Mouse (Mus musculus) forebrain, postnatal 0 days (tissue): ENCODE data around the gene Slc5a4b. TPM values are rescaled to one million over a fixed set of nuclear protein-coding genes. Genes with fewer than 3 reads are reported as not detected.
"Not testable (repeated sequence)": the region's sequence is repeated elsewhere in the genome, so short reads cannot be mapped to it uniquely, and the experiment has no call there.

Experiments used
- ATAC-seq: fragments of 200-750 bp; cut with Nextera tagmentation; 2 replicates; pipeline ENCODE4 v1.8.0; 2017; ENCODE audit warnings: mild to moderate bottlenecking, moderate library complexity
- DNase-seq: peaks from one replicate; pipeline ENCODE4 v3.0.0-alpha.2; 2015
- H3K27ac ChIP-seq: fragments of 300-500 bp; sonication (generic); 2 replicates; pipeline ENCODE4 v1.5.1; 2014; ENCODE audit warnings: low read depth, mild to moderate bottlenecking, antibody characterized with exemption, low read length, moderate library complexity, mixed read lengths
- H3K27me3 ChIP-seq: fragments of 300-500 bp; sonication (generic); 2 replicates; pipeline ENCODE4 v1.6.1; 2014; ENCODE audit warnings: mild to moderate bottlenecking, low read length, mixed read lengths; ENCODE audit not compliant: insufficient read depth
- H3K36me3 ChIP-seq: fragments of 300-500 bp; sonication (generic); 2 replicates; pipeline ENCODE4 v1.6.1; 2014; ENCODE audit warnings: mild to moderate bottlenecking, moderate library complexity; ENCODE audit not compliant: insufficient read depth
- H3K4me1 ChIP-seq: fragments of 300-500 bp; sonication (generic); 2 replicates; pipeline ENCODE4 v1.6.1; 2014; ENCODE audit warnings: antibody characterized with exemption; ENCODE audit not compliant: insufficient read depth
- H3K4me2 ChIP-seq: fragments of 300-500 bp; sonication (generic); 2 replicates; pipeline ENCODE4 v1.6.1; 2014; ENCODE audit warnings: low read depth, mild to moderate bottlenecking, moderate library complexity
- H3K4me3 ChIP-seq: fragments of 300-500 bp; sonication (generic); 2 replicates; pipeline ENCODE4 v1.5.1; 2014; ENCODE audit warnings: low read depth, low read length, mixed read lengths
- H3K9ac ChIP-seq: fragments of 300-500 bp; sonication (generic); 2 replicates; pipeline ENCODE4 v1.6.1; 2014; ENCODE audit warnings: mild to moderate bottlenecking
- H3K9me3 ChIP-seq: fragments of 300-500 bp; sonication (generic); 2 replicates; pipeline ENCODE4 v1.6.1; 2016; ENCODE audit warnings: low read length
- CTCF ChIP-seq: sonication (generic); IDR thresholded peaks from 2 replicates; pipeline ENCODE4 v1.5.1; 2016; ENCODE audit warnings: antibody characterized with exemption, control low read depth, low read depth
- WGBS: fragments of 180-500 bp; shearing (Covaris S2); extraction: QIAGEN DNeasy Blood & Tissue Kit; methylation state at CpG from one replicate; pipeline ENCODE4 v1.1.7; 2014; 5-methylcytosine and 5-hydroxymethylcytosine counted together
- polyA plus RNA-seq: library from polyadenylated mRNA; unstranded; fragments of >200 nt; fragmentation: Nextera tagmentation; extraction: Ambion mirVana; gene quantifications from 2 replicates; pipeline ENCODE4 v1.2.1, GENCODE M21; 2015
- total RNA-seq: library from RNA; depleted of rRNA; stranded (reverse); fragments of >200 nt; gene quantifications from 2 replicates; pipeline ENCODE4 v1.2.3, GENCODE M21; 2014

Gene Slc5a4b
- total and polyA plus RNA-seq, 2 experiments from 2014 or later, result not detected

DNA sequence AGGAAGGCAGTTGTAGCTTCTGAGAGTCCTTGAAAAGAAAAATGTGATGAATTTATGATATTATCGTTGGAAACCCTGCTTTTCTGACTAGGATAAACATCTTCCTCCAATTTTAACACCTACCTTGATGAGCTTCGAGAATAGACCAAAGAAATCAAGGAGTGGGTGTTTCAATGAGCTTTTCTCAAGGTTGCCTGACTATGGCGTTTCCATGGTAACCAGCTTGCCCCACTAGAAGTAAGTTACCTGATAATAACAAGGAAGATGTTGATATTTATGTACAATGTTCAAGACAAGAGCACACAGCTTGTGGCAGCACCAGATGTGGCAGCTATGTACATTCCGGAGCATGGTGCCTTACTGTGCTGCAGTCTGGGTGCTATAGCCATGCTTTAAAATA lies 21.7 kb upstream of the Slc5a4b start:
- Histone ChIP-seq H3K9me3 (no peaks in the 10 kb centered on the region), H3K27ac (no peak overlapping the region), H3K27me3 (no peaks in the 10 kb centered on the region), H3K4me1 (no peaks in the 10 kb centered on the region), H3K4me3 (no peak overlapping the region), H3K9ac (no peak overlapping the region), H3K36me3 (no peaks in the 10 kb centered on the region), H3K4me2 (no peak overlapping the region)
- TF ChIP-seq CTCF, result no peak
- peak; percentile 27; the same call in 1 of the 2 replicates for ATAC-seq
- WGBS, result 67% methylated on average over 4 of the region's 4 CpGs
- peak; percentile 18 for DNase-seq

DNA sequence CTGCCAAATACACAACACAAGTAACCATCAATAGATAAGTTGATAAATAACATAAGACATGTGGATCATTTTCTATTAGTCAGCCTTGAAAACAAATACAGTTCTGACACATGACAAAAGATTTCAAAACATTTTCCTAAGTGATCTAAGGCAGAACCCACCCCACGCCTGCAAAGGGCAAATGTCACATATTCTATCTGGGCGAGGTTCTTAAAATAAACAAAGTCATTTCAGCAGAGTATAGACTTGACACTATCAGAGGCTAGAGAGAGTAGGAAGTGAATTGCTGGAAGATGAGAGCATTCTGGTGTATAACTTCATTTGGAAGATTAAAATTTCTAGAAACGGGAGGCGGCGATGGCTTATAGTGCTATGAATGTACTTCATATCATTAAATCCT lies 10.7 kb upstream of the Slc5a4b start:
- Histone ChIP-seq H3K27me3 (no peaks in the 10 kb centered on the region), H3K27ac (no peak overlapping the region), H3K9ac (no peak overlapping the region), H3K4me1 (no peaks in the 10 kb centered on the region), H3K4me2 (no peak overlapping the region), H3K36me3 (no peaks in the 10 kb centered on the region), H3K9me3 (no peaks in the 10 kb centered on the region), H3K4me3 (no peak overlapping the region)
- WGBS, result 92% methylated on average over 5 of the region's 5 CpGs
- ATAC-seq (no peak), DNase-seq (no peak)
- TF ChIP-seq CTCF, result no peak

DNA sequence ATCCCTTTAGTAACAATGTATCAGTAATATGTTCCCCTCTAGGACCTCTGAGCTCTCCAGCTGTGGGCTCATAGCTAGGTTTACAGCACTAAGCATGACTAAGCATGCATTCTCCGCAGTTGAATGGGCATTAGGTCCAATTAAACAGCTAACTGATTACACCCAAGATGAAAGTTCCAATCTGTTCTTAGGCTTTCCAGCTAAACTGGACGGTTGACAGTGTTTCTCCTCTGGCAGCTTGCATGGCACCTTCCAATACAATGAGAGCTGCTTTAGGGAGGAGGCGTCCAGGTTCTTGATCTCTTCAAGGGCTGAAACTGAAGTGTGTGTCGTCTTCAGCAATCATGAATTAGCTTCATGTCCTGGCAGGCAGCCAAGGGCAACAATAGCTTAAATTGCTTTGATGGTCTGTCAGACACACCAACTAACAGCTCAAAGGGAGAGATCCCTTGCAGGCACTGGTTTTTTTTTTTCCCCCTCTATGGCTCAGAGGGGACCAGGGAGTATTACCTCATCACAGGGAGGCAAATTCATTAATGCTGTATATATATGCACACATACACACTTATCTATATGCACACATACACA lies 9.5 kb upstream of the Slc5a4b start:
- Histone ChIP-seq H3K27me3 (no peaks in the 10 kb centered on the region), H3K36me3 (no peaks in the 10 kb centered on the region), H3K27ac (no peak overlapping the region), H3K4me3 (no peak overlapping the region), H3K9me3 (no peaks in the 10 kb centered on the region), H3K9ac (no peak overlapping the region), H3K4me1 (no peaks in the 10 kb centered on the region), H3K4me2 (no peak overlapping the region)
- ATAC-seq (no peak), DNase-seq (no peak)
- TF ChIP-seq CTCF, result no peak
- 11% methylated on average over 4 of the region's 4 CpGs for WGBS

DNA sequence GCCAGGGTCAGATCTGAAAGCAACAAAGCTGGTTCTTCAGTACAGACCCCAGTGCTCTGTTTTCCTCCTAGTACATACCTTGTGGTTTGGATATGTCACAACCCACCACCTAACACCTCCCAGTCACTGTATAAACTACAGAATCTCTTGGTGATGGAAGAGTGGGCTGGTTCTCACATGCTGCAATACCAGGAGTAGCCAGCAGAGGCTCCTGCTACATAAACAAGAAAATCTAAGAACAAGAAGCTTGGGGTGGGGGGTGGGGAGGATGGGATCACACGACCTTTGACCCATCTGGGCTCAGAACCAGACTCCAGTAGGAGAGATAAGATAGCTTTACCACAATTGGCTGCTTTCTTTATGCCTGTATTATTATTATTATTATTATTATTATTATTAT lies 8.0 kb upstream of the Slc5a4b start:
- no peaks in the 10 kb centered on the region for H3K27me3 ChIP-seq
- H3K9me3 ChIP-seq, result no peaks in the 10 kb centered on the region
- DNase-seq (no peak), ATAC-seq (no peak)
- no peaks in the 10 kb centered on the region for H3K36me3 ChIP-seq
- H3K9ac ChIP-seq, result no peak overlapping the region
- no peak overlapping the region for H3K4me2 ChIP-seq
- no peak overlapping the region for H3K4me3 ChIP-seq
- no peak overlapping the region for H3K27ac ChIP-seq
- WGBS, result 17% methylated on average over 1 of the region's 1 CpGs
- H3K4me1 ChIP-seq, result no peaks in the 10 kb centered on the region
- TF ChIP-seq CTCF, result peak; percentile 36

DNA sequence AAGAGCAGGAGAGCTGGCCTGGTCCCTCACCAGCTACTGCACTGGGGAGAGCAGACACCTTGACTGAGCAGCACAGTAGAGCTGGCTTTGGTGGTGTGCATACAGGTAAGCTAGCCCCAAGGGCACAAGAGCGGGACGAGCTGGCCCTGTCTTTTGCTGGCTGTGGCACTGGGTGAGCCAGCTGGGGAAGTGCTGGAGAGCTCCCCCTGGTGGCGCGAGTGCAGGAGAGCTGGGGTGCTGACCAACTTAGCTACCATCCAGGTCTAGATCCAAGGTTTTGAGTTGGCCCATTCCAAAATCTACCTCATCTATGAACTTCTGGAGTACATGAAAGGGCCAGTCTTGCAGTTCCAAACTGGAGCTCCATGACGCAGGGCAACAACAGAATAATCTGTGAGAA lies 7.2 kb upstream of the Slc5a4b start:
- no peak for DNase-seq
- Histone ChIP-seq H3K4me1 (no peaks in the 10 kb centered on the region), H3K27ac (no peak overlapping the region), H3K36me3 (no peaks in the 10 kb centered on the region), H3K4me2 (no peak overlapping the region), H3K4me3 (no peak overlapping the region), H3K9ac (no peak overlapping the region), H3K9me3 (no peaks in the 10 kb centered on the region), H3K27me3 (no peaks in the 10 kb centered on the region)
- no peak for ATAC-seq
- peak; percentile 46 for TF ChIP-seq CTCF
- 31% methylated on average over 5 of the region's 5 CpGs for WGBS

DNA sequence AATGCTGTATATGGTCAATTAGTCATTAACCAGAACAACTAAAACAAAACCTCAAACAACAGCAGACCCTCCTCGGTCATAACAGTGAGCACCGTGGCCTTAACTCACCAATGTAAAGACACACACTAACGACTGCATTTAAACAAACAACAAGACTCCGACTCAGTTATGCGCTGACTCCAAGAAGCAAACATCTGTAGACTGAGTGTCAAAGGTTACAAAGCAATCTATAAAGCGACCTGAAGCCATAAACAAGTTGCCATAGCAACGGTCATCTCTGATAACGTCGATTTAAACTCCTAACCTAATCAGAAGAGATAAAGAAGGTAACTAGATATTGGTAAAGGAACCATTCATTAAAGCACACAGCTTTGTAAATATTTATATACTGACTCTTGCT lies 13.4 kb downstream of the Slc5a4b start:
- Histone ChIP-seq H3K27me3 (no peaks in the 10 kb centered on the region), H3K36me3 (no peaks in the 10 kb centered on the region), H3K4me3 (no peak overlapping the region), H3K4me1 (no peaks in the 10 kb centered on the region), H3K4me2 (no peak overlapping the region), H3K27ac (no peak overlapping the region), H3K9me3 (no peaks in the 10 kb centered on the region), H3K9ac (no peak overlapping the region)
- 75% methylated on average over 9 of the region's 9 CpGs for WGBS
- ATAC-seq (no peak), DNase-seq (no peak)
- TF ChIP-seq CTCF, result no peak

DNA sequence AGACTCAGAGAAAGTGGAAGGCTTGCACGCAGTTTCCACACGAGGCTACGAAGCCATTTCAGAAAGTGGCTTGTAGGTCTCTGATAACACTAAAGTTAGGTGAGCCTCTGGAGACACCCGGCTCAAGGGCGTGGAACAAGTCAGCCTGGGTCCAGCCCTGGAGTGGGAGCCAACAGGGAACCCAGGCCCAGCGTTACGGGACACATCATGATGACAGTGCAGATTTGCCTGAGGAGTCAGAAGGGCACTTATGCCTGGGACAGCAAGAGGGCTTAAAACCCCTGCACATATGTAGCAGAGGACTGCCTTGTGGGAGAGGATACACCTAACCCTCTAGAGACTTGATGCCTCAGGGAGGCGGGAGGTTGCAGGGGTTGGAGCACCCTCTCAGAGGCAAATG lies 14.2 kb downstream of the Slc5a4b start:
- ATAC-seq (no peak), DNase-seq (no peak)
- TF ChIP-seq CTCF, result no peak
- no peaks in the 10 kb centered on the region for H3K36me3 ChIP-seq
- H3K4me3 ChIP-seq, result no peak overlapping the region
- H3K4me1 ChIP-seq, result no peaks in the 10 kb centered on the region
- H3K9ac ChIP-seq, result no peak overlapping the region
- H3K4me2 ChIP-seq, result no peak overlapping the region
- no peaks in the 10 kb centered on the region for H3K9me3 ChIP-seq
- H3K27ac ChIP-seq, result no peak overlapping the region
- no peaks in the 10 kb centered on the region for H3K27me3 ChIP-seq
- 94% methylated on average over 8 of the region's 8 CpGs for WGBS

DNA sequence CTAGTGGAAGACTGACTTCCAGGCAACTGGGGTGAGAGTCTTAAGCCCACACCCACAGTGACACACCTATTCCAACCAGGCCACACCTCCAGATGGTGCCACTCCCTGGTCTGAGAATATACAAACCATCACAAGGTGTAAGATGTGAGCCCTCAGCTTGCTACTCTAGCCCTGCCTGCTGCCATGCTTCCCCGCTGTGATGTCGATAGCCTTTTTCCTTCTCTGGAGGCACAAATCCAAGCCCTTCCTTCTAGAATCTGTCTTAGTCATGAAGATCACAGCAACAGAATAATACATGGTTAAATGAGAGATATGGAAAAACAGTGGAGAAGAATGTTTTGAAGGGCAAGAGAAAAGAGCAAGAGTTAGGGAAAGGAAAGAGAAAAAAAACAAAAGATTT lies 33.8 kb downstream of the Slc5a4b start:
- H3K4me2 ChIP-seq, H3K27me3 ChIP-seq, H3K36me3 ChIP-seq, H3K9ac ChIP-seq, DNase-seq, H3K27ac ChIP-seq, ATAC-seq, H3K4me3 ChIP-seq, H3K4me1 ChIP-seq, H3K9me3 ChIP-seq: not testable (repeated sequence)
- 87% methylated on average over 2 of the region's 2 CpGs for WGBS

DNA sequence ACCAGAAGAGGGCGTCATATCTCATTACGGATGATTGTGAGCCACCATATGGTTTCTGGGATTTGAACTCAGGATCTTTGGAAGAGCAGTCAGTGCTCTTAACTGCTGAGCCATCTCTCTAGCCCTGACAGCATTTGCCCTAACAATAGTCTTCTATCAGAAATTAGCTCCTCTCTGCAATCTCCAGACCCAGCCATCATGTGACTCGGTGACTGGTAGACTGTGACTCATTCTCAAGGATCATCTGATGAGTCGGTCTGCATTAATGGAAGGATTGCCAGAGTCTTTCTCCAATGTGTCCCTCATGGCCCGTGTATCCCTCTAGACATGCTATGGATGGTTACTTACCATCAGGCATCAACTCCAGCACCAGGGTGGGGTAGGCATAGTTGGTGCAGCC lies 38.7 kb downstream of the Slc5a4b start:
- H3K27ac ChIP-seq, DNase-seq, H3K27me3 ChIP-seq, H3K9me3 ChIP-seq, H3K9ac ChIP-seq, H3K4me1 ChIP-seq, ATAC-seq, H3K36me3 ChIP-seq, H3K4me2 ChIP-seq, H3K4me3 ChIP-seq: not testable (repeated sequence)
- WGBS, result 96% methylated on average over 5 of the region's 5 CpGs
